Mouse (Mus musculus) ES-E14 (cell line): Measurements from ENCODE around the gene Tulp3. TPM values are rescaled to one million over a fixed set of nuclear protein-coding genes. Genes with fewer than 3 reads are reported as not detected.

ENCODE experiments used
- DNase-seq: peaks from one replicate; pipeline ENCODE4 v3.0.0-alpha.2; 2013; ENCODE audit warnings: low read depth, low spot score
- H3K27ac ChIP-seq: 2 replicates; pipeline ENCODE4 v1.5.1; 2012; ENCODE audit warnings: low read depth, mild to moderate bottlenecking, low read length, moderate library complexity, mixed read lengths; ENCODE audit not compliant: poor library complexity, insufficient read depth, severe bottlenecking
- H3K36me3 ChIP-seq: 2 replicates; pipeline ENCODE4 v1.6.1; 2012; ENCODE audit warnings: mild to moderate bottlenecking, low read length, moderate library complexity, mixed read lengths; ENCODE audit not compliant: control insufficient read depth, poor library complexity, insufficient read depth, severe bottlenecking
- H3K4me1 ChIP-seq, 2 experiments: fragments of 150-350 bp in 1 of 2; sonication (generic) in 1 of 2; 2 replicates each; pipeline ENCODE4 v1.6.1; 2012; ENCODE audit warnings: low read length in 2 of 2, mild to moderate bottlenecking in 1 of 2, mixed read lengths in 1 of 2; ENCODE audit not compliant: control insufficient read depth in 2 of 2, insufficient read depth in 2 of 2, poor library complexity in 1 of 2
- H3K4me3 ChIP-seq, 2 experiments: fragments of 150-350 bp in 1 of 2; sonication (generic) in 1 of 2; 2 replicates each; pipeline ENCODE4 v1.5.1; 2012; ENCODE audit warnings: low read length in 2 of 2, low read depth in 1 of 2, mild to moderate bottlenecking in 1 of 2, mixed read lengths in 1 of 2; ENCODE audit not compliant: insufficient read depth in 1 of 2, poor library complexity in 1 of 2, severe bottlenecking in 1 of 2
- H3K9ac ChIP-seq: 2 replicates; pipeline ENCODE4 v1.6.1; 2012; ENCODE audit warnings: low read depth, mild to moderate bottlenecking, low read length, mixed read lengths; ENCODE audit not compliant: poor library complexity, insufficient read depth, severe bottlenecking
- H3K9me3 ChIP-seq: fragments of 150-350 bp; sonication (generic); 2 replicates; pipeline ENCODE4 v1.6.1; 2012; ENCODE audit warnings: low read depth, mild to moderate bottlenecking, low read length; ENCODE audit not compliant: control insufficient read depth, insufficient read depth
- CHD2 ChIP-seq: IDR thresholded peaks from 2 replicates; pipeline ENCODE4 v1.6.1; 2014; ENCODE audit warnings: mild to moderate bottlenecking, low read depth, low read length, inconsistent platforms
- HCFC1 ChIP-seq: IDR thresholded peaks from 2 replicates; pipeline ENCODE4 v1.6.1; 2012; ENCODE audit warnings: low read length, inconsistent platforms, borderline replicate concordance; ENCODE audit not compliant: insufficient read depth
- MAFK ChIP-seq: IDR thresholded peaks from 2 replicates; pipeline ENCODE4 v1.6.1; 2014; ENCODE audit warnings: mild to moderate bottlenecking, low read depth, low read length, inconsistent platforms; ENCODE audit not compliant: insufficient read depth
- ZC3H11A ChIP-seq: IDR thresholded peaks from 2 replicates; pipeline ENCODE4 v1.6.1; 2012; ENCODE audit warnings: low read depth, mild to moderate bottlenecking, inconsistent platforms, low read length, borderline replicate concordance
- ZNF384 ChIP-seq: IDR thresholded peaks from 2 replicates; pipeline ENCODE4 v1.6.1; 2012; ENCODE audit warnings: low read depth, low read length, inconsistent platforms
- in situ Hi-C, 2 experiments: fragments of 600-800 bp; cut with MboI; formaldehyde crosslinking; loops; one replicate each; pipeline ENCODE4 v1.15.1; 2025; ENCODE audit warnings: low sequenced_read_pairs in 2 of 2, inconsistent platforms in 1 of 2; ENCODE audit not compliant: unreplicated experiment in 2 of 2
- total RNA-seq: library from RNA; depleted of rRNA; stranded (reverse); fragments of 300-350 nt; gene quantifications from 2 replicates; pipeline ENCODE4 v1.2.3, GENCODE M21; 2012; rRNA removed

Tulp3 gene
- total RNA-seq: 10.5 and 11.7 TPM in 2 replicates

- TF ChIP-seq ZC3H11A (no peak), CHD2 (peak; percentile 83), MAFK (no peak), HCFC1 (peak; percentile 53; the same call in 1 of the 2 replicates), ZNF384 (no peak)
- Histone ChIP-seq H3K36me3 (peaks cover 20% of the 10 kb centered on the region), H3K4me1 (peaks cover 0 to 14% of the 10 kb centered on the region in 2 experiments; a peak in 2 of 4 replicates), H3K27ac (peak within 1 kb of the TSS; percentile 71), H3K4me3 (peak within 1 kb of the TSS; percentile 72 to 77), H3K9me3 (no peaks in the 10 kb centered on the region), H3K9ac (peak within 1 kb of the TSS; percentile 80)
- in situ Hi-C loops: no loop called here
- peak; percentile 92 for DNase-seq
Observed at GRCm38 (mm10) chr6:128355726-128356416, at the start of gene Tulp3. Tulp3 (minus strand) TSS chr6:128355851.

- Histone ChIP-seq H3K27ac (no peak overlapping the region), H3K4me1 (peaks cover 4 to 9% of the 10 kb centered on the region in 2 experiments; a peak in 2 of 4 replicates), H3K9ac (no peak overlapping the region), H3K36me3 (peaks cover 13% of the 10 kb centered on the region), H3K4me3 (no peak overlapping the region), H3K9me3 (no peaks in the 10 kb centered on the region)
- TF ChIP-seq HCFC1 (no peak), CHD2 (no peak), ZNF384 (no peak), MAFK (no peak), ZC3H11A (no peak)
- DNase-seq: no peak
- in situ Hi-C loops: no loop called here
Observed at GRCm38 (mm10) chr6:128404708-128405107, 49.1 kb upstream of the Tulp3 start.

GRCm38 (mm10) chr6:128399421-128400185 is 44.0 kb upstream of the Tulp3 start:
- TF ChIP-seq MAFK (no peak), ZC3H11A (no peak), ZNF384 (no peak), CHD2 (no peak), HCFC1 (no peak)
- Histone ChIP-seq H3K27ac (no peak overlapping the region), H3K9ac (no peak overlapping the region), H3K36me3 (no peaks in the 10 kb centered on the region), H3K4me1 (no peaks in the 10 kb centered on the region), H3K4me3 (no peak overlapping the region), H3K9me3 (no peaks in the 10 kb centered on the region)
- no peak for DNase-seq
- in situ Hi-C loops: no loop called here

- H3K4me3 ChIP-seq: no peak within 1 kb of the TSS
- H3K36me3 ChIP-seq: no peaks in the 10 kb centered on the region
- in situ Hi-C loops: no loop called here
- no peak within 1 kb of the TSS for H3K27ac ChIP-seq
- H3K4me1 ChIP-seq: no peaks in the 10 kb centered on the region
- no peaks in the 10 kb centered on the region for H3K9me3 ChIP-seq
- H3K9ac ChIP-seq: no peak within 1 kb of the TSS
- DNase-seq: no peak
- TF ChIP-seq HCFC1 (no peak), ZNF384 (no peak), ZC3H11A (no peak), MAFK (no peak), CHD2 (no peak)
Observed at GRCm38 (mm10) chr6:128398996-128399395, 43.3 kb upstream of the Tulp3 start, which contains the start of gene Nrip2. Nrip2 (plus strand) TSS chr6:128399296.
